Mouse (Mus musculus) naive thymus-derived CD4-positive, alpha-beta T cell, adult 2 months (primary cell): Measurements from ENCODE around the gene Olfr839-ps1.

Source experiments
- DNase-seq: peaks from one replicate; pipeline ENCODE4 v3.0.0-alpha.2; 2011; ENCODE audit warnings: low read depth

Olfr839-ps1 gene

DNA sequence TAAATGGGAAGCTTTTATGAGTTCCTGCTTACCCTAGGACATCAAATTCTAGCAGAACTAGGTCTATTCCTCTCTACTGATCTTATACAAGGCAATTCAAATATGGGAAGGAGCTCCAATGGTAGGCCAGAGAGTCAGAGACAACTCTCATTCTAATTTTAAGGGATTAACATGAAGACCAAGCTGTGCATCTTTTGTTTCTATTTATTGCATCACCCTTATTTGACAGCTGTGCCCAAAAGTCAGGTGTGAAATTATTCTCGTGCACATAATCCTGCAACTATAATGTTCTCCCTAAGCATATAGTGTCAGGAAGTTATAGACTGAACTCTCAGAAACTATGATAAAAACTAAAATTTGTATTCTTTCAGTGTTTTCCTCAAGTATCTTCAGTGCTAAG lies at the start of gene Olfr839-ps1:
TSS of gene Olfr839-ps1 (minus strand) at position 101 of the 400 bp plus-strand sequence.
- no peak for DNase-seq

DNA sequence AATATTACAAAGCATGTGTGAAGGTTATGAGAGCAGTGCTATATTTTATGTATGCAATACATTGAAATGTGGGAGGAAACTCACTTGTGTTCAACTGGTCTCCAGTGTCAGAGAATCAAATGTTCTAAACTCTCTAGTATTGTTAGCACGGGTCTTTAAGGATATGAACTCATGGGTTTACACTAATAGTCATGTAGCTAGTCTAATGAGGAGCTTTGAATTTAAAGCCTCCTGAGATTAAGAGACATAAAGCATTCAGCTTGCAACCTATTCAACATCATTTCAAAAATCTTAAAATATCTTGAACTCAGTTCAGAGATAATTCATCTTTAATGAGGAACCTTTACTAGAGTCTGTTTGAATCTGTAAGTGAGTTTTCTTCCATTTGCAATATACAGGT lies 41.1 kb downstream of the Olfr839-ps1 start, which contains the start of gene Olfr837:
TSS of gene Olfr837 (plus strand) at position 301 of the 400 bp plus-strand sequence.
- no peak for DNase-seq

DNA sequence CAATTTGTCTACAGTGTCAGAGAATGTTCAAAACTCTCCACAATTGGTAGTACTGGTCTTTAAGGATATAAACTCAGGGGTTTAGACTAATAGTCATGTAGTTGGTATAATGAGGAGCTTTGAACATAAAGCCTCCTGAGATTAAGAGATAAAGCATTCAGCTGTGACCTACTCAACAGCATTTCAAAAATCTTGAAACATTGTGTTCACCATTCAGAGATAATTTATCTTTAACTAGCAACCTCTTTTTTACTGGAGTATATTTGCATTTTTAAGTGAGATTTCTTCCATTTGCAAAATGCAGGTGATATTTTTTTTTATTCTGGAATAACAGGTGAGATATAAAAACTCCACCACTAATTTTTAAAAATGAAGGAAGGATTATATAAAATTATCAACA lies 57.0 kb downstream of the Olfr839-ps1 start, which contains the start of gene Olfr836:
TSS of gene Olfr836 (plus strand) at position 301 of the 400 bp plus-strand sequence.
- no peak for DNase-seq
